Mouse (Mus musculus) ES-Bruce4 (cell line): ENCODE measurements at regions not wholly inside any gene's neighbourhood (a gene's known extent, or its start where the extent isn't known, plus 50 kb on each side); places are given as distances from the start of the nearest gene placed in this dataset.
A peak's percentile ranks its signal among the peaks of the same experiment; 100 is the strongest.

Experiments
- H3K27ac ChIP-seq: 2 replicates; pipeline ENCODE4 v1.5.1; 2012; ENCODE audit warnings: low read length, inconsistent platforms; ENCODE audit not compliant: insufficient read depth
- H3K27me3 ChIP-seq: 2 replicates; pipeline ENCODE4 v1.6.1; 2012; ENCODE audit warnings: mild to moderate bottlenecking, low read length, inconsistent platforms; ENCODE audit not compliant: control insufficient read depth, poor library complexity, insufficient read depth, severe bottlenecking
- H3K36me3 ChIP-seq: 2 replicates; pipeline ENCODE4 v1.6.1; 2012; ENCODE audit warnings: inconsistent platforms, mild to moderate bottlenecking, low read length, moderate library complexity; ENCODE audit not compliant: control insufficient read depth, poor library complexity, insufficient read depth, severe bottlenecking
- H3K4me1 ChIP-seq: one replicate; pipeline ENCODE4 v1.8.1; 2011; ENCODE audit warnings: low read length; ENCODE audit not compliant: control insufficient read depth, insufficient read depth
- H3K4me3 ChIP-seq: 2 replicates; pipeline ENCODE4 v1.5.1; 2011; ENCODE audit warnings: low read depth, mild to moderate bottlenecking, low read length
- H3K9ac ChIP-seq: 2 replicates; pipeline ENCODE4 v1.6.1; 2012; ENCODE audit warnings: low read depth, mild to moderate bottlenecking, inconsistent platforms; ENCODE audit not compliant: poor library complexity, severe bottlenecking
- H3K9me3 ChIP-seq: replicated peaks from 2 replicates; pipeline ENCODE4 v1.6.1; 2012; ENCODE audit warnings: mild to moderate bottlenecking, low read length, inconsistent platforms; ENCODE audit not compliant: control insufficient read depth, poor library complexity, insufficient read depth, severe bottlenecking
- CTCF ChIP-seq: IDR thresholded peaks from one replicate; pipeline ENCODE4 v1.8.1; 2011; ENCODE audit warnings: low read depth, low read length
- EP300 ChIP-seq: IDR thresholded peaks from 2 replicates; pipeline ENCODE4 v1.6.1; 2011; ENCODE audit warnings: low read depth, low read length; ENCODE audit not compliant: insufficient read depth
- POLR2A ChIP-seq: IDR thresholded peaks from one replicate; pipeline ENCODE4 v1.8.1; 2011; ENCODE audit warnings: low read length; ENCODE audit not compliant: insufficient read depth

DNA sequence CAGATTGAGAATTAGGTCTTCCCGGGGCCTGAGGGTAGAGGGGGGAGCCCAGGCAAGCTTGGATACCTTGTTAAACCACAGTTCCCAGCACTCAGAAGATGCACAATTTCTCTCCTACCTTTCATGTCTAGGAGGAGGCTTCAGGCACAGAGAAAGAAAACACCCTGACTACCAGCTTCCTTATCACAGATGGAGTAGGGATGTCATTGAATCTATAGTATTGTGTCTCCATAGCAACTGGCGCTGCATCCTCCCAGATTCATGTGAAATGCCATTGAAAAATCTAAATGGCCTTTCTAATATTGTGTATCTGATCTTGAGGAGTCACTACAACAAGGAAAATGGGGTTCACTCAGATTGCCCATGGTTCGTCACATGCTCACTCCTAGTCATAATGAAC, 88.8 kb upstream of the Zkscan2 start:
- H3K27ac ChIP-seq, result no peak overlapping the region
- no peaks in the 10 kb centered on the region for H3K4me1 ChIP-seq
- H3K4me3 ChIP-seq, result no peak overlapping the region
- no peaks in the 10 kb centered on the region for H3K36me3 ChIP-seq
- H3K9ac ChIP-seq, result no peak overlapping the region
- no peaks in the 10 kb centered on the region for H3K27me3 ChIP-seq
- no peak for TF ChIP-seq CTCF
- TF ChIP-seq POLR2A, result no peak
- TF ChIP-seq EP300, result no peak
- no peaks in the 10 kb centered on the region for H3K9me3 ChIP-seq

- H3K36me3 ChIP-seq, result no peaks in the 10 kb centered on the region
- H3K4me1 ChIP-seq, result no peaks in the 10 kb centered on the region
- H3K27me3 ChIP-seq, result peaks cover 1% of the 10 kb centered on the region; the same call in 1 of the 2 replicates
- no peaks in the 10 kb centered on the region for H3K9me3 ChIP-seq
- H3K4me3 ChIP-seq, result no peak overlapping the region
- no peak overlapping the region for H3K27ac ChIP-seq
- H3K9ac ChIP-seq, result no peak overlapping the region
- TF ChIP-seq EP300 (no peak), POLR2A (no peak), CTCF (no peak)
These were observed 73.5 kb upstream of the Zkscan2 start for GRCm38 (mm10) chr7:123573721-123574120.

DNA sequence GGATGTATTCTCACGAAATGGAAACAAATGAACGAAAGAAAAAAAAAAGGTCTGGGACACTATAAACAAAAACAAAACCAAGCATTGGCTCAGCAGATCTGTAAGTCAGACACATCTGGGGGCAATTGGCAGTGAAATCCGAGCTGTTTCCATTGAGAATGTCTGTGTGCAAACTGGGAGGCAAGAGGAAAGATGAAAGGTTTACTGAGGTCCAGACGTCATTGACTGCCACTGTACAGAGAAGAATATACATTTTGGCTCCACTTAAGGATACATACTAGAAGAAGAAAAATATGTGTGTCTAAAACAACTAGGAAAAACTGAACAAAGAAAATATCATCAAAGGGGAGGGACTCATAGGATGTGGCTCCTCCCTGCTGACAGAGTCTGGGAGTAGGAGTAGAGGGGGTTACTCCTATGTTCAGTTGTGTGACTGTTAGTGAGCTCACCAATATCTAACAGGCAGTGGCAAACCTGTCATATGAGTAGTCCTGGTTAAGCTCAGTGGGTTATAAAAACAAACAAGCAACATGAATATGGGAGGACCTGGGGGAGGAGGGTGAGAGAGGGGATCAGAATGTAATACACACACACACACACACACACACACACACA, 72.2 kb upstream of the Zkscan2 start:
- no peak for TF ChIP-seq POLR2A
- TF ChIP-seq CTCF, result no peak
- TF ChIP-seq EP300, result no peak
- Histone ChIP-seq H3K27ac (no peak overlapping the region), H3K4me1 (no peaks in the 10 kb centered on the region)

DNA sequence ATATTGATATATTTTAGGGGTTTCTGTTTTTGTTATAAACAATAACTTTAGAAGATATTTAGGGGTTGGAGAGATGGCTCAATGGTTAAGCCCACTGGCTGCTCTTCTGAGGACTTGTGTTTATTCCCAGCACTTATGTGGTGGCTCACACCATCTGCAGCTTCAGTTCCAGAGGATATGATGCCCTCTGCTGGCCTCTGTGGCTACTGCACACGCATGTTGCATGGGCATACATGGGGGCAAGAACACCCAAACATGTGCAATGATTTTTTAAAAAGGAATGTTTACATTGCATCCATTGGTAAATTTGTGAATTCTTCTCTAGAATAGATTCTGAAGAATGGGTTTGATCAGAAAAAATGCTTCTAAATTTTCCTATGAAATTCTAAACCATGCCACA, 66.0 kb upstream of the Zkscan2 start:
- Histone ChIP-seq H3K9me3 (no peaks in the 10 kb centered on the region), H3K27me3 (no peaks in the 10 kb centered on the region), H3K4me3 (no peak overlapping the region), H3K9ac (no peak overlapping the region), H3K36me3 (no peaks in the 10 kb centered on the region), H3K27ac (no peak overlapping the region), H3K4me1 (no peaks in the 10 kb centered on the region)
- TF ChIP-seq CTCF (peak; percentile 79), POLR2A (no peak), EP300 (no peak)

More for the DNA sequence above, 72.2 kb upstream of the Zkscan2 start:
- H3K4me3 ChIP-seq, result no peak overlapping the region
- no peaks in the 10 kb centered on the region for H3K9me3 ChIP-seq
- no peaks in the 10 kb centered on the region for H3K27me3 ChIP-seq
- no peaks in the 10 kb centered on the region for H3K36me3 ChIP-seq
- no peak overlapping the region for H3K9ac ChIP-seq

GRCm38 (mm10) chr7:123559544-123559943, 59.3 kb upstream of the Zkscan2 start:
- TF ChIP-seq EP300, result no peak
- no peak for TF ChIP-seq CTCF
- TF ChIP-seq POLR2A, result no peak
- Histone ChIP-seq H3K27ac (no peak overlapping the region), H3K9ac (no peak overlapping the region), H3K4me1 (no peaks in the 10 kb centered on the region), H3K4me3 (no peak overlapping the region), H3K27me3 (no peaks in the 10 kb centered on the region), H3K9me3 (no peaks in the 10 kb centered on the region), H3K36me3 (no peaks in the 10 kb centered on the region)
